Mouse (Mus musculus): ENCODE results near the gene Atf6b.

GRCm38 (mm10) chr17:34611050-34611449 lies 35.9 kb upstream of the Atf6b start:
- TF ChIP-seq CTCF (IDR thresholded peaks at IDR 0.05), result no peak
- TF ChIP-seq POLR2A (IDR thresholded peaks at IDR 0.05; ENCODE audit: insufficient read depth, low read depth, low read length), result no peak

Data from heart, adult 2 months (tissue).